ENCODE assay signal across 8 mouse cellular contexts in the genomic region with DNA sequence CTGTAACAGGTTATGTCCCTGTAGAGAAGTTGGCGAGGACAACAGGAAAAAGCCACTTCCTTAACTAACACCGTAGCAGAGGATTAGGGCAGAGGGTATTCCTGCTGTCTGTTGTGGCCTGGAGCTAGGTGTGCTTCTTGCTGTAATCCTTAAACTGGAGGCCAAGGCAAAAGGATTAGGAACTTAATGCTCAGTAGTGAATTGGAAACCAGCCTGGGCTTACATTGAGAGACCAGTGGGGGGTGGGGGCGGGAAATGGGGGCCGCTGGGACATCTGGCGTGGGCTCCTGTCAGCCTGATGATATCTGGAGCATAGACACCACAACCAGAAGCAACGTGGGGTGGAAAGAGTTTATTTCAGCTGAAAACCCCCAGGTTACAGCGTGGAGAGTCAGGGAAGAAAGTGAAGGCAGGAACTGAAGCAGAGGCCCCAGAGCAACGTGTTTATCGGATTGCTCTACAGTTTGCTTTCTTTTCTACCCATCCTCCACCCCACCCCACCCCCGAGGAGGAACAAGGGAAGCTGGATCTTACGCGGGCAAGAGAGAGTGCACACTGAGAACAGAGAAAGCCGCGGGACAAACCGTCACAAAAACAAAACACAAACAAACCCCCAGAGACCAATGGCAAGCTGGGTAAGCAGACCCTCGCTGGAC. TPM values are rescaled to one million over a fixed set of nuclear protein-coding genes. Genes with fewer than 3 reads are reported as not detected.
A peak's percentile ranks its signal among the peaks of the same experiment; 100 is the strongest.
DNase-seq lines count a peak whose midpoint lies in the region; ATAC-seq and TF ChIP-seq lines count a peak whose summit lies in the region.

No protein-coding gene starts in this region.

- H3K4me2 ChIP-seq in heart, embryonic 13.5 days = peak overlapping the region; percentile 69
- H3K4me2 ChIP-seq in hindbrain, embryonic 16.5 days (ENCODE audit: low read length) = peak overlapping the region; percentile 44
- peak overlapping the region; percentile 43 for H3K4me2 ChIP-seq in midbrain, embryonic 12.5 days (replicated peaks)

- H3K9ac ChIP-seq in heart, embryonic 13.5 days = peak overlapping the region; percentile 80
- H3K9ac ChIP-seq in hindbrain, embryonic 16.5 days (ENCODE audit: low read depth, low read length) = peak overlapping the region; percentile 38; the same call in 1 of the 2 replicates
- H3K9ac ChIP-seq in midbrain, embryonic 12.5 days (replicated peaks) = peak overlapping the region; percentile 55

- TF ChIP-seq CTCF in left cerebral cortex, adult 2 months (IDR thresholded peaks at IDR 0.05) = no peak

- peak overlapping the region; percentile 44 for H3K4me3 ChIP-seq in heart, embryonic 13.5 days
- H3K4me3 ChIP-seq in hindbrain, embryonic 16.5 days (ENCODE audit: low read length) = no peak overlapping the region
- H3K4me3 ChIP-seq in midbrain, embryonic 12.5 days = peak overlapping the region; percentile 20
- no peak overlapping the region for H3K4me3 ChIP-seq in left cerebral cortex, adult 2 months

- H3K4me1 ChIP-seq in heart, embryonic 13.5 days = peaks cover 13% of the 10 kb centered on the region
- H3K4me1 ChIP-seq in hindbrain, embryonic 16.5 days (ENCODE audit: control insufficient read depth, insufficient read depth, low read depth, low read length) = peaks cover 5% of the 10 kb centered on the region; the same call in 1 of the 2 replicates
- peaks cover 13% of the 10 kb centered on the region for H3K4me1 ChIP-seq in midbrain, embryonic 12.5 days

- H3K27ac ChIP-seq in heart, embryonic 13.5 days (replicated peaks) = peak overlapping the region; percentile 41; the same call in 1 of the 2 replicates
- H3K27ac ChIP-seq in hindbrain, embryonic 16.5 days (ENCODE audit: low read depth, low read length) = peak overlapping the region; percentile 44; the same call in 1 of the 2 replicates
- no peak overlapping the region for H3K27ac ChIP-seq in midbrain, embryonic 12.5 days (replicated peaks)
- H3K27ac ChIP-seq in left cerebral cortex, adult 2 months = no peak overlapping the region

- H3K27me3 ChIP-seq in heart, embryonic 13.5 days (replicated peaks) = no peaks in the 10 kb centered on the region
- H3K27me3 ChIP-seq in hindbrain, embryonic 16.5 days (replicated peaks; ENCODE audit: control insufficient read depth, insufficient read depth, low read length) = no peaks in the 10 kb centered on the region
- H3K27me3 ChIP-seq in midbrain, embryonic 12.5 days = no peaks in the 10 kb centered on the region; the same call in 1 of the 2 replicates

- H3K36me3 ChIP-seq in heart, embryonic 13.5 days = no peaks in the 10 kb centered on the region
- no peaks in the 10 kb centered on the region for H3K36me3 ChIP-seq in hindbrain, embryonic 16.5 days (ENCODE audit: control insufficient read depth, insufficient read depth, low read length)
- no peaks in the 10 kb centered on the region for H3K36me3 ChIP-seq in midbrain, embryonic 12.5 days

- H3K9me3 ChIP-seq in heart, embryonic 13.5 days = no peaks in the 10 kb centered on the region
- no peaks in the 10 kb centered on the region for H3K9me3 ChIP-seq in hindbrain, embryonic 16.5 days (ENCODE audit: control insufficient read depth, low read length)
- no peaks in the 10 kb centered on the region for H3K9me3 ChIP-seq in midbrain, embryonic 12.5 days

- intact Hi-C loops in left cerebral cortex, adult 2 months (cut with DNase I) = no loop called here

- no peak for DNase-seq in heart, postnatal 4 days
- peak; percentile 57 for DNase-seq in c-Kit-positive CD71-positive TER-119-negative erythroid progenitor cells, embryonic 14.5 days (ENCODE audit: low read depth)
- no peak for DNase-seq in adrenal gland, postnatal 25 days
- no peak for DNase-seq in left cerebral cortex, adult 2 months (ENCODE audit: extremely low spot score in 1 of 2, low spot score in 2 of 2)

- ATAC-seq in heart, embryonic 13.5 days (ENCODE audit: extremely low read depth, insufficient number of reproducible peaks, low FRiP score, low TSS enrichment) = no peak
- no peak for ATAC-seq in hindbrain, embryonic 16.5 days
- no peak for ATAC-seq in midbrain, embryonic 12.5 days (ENCODE audit: low FRiP score, low read depth)
- no peak for ATAC-seq in frontal cortex, adult (ENCODE audit: low TSS enrichment)

- WGBS in heart, embryonic 13.5 days = 6% methylated on average over 16 of the region's 16 CpGs
- 7% methylated on average over 16 of the region's 16 CpGs for WGBS in hindbrain, embryonic 16.5 days
- WGBS in midbrain, embryonic 12.5 days = 3% methylated on average over 16 of the region's 16 CpGs

RNA-seq across cellular contexts. Expression of gene Slc25a10, which starts 18.9 kb away (rescaled TPM):
- 42.9 and 43.2 TPM in 2 replicates for polyA plus RNA-seq in heart, embryonic 13.5 days (2015; fragmentation: Nextera tagmentation; extraction: Ambion mirVana)
- total RNA-seq in heart, postnatal 4 days (2021) = 10 to 100 TPM; 43.7 to 45.7 TPM
- 31.2 and 31.5 TPM in 2 replicates for polyA plus RNA-seq in hindbrain, embryonic 16.5 days (2015; fragmentation: Nextera tagmentation; extraction: Ambion mirVana)
- 37.7 and 38.8 TPM in 2 replicates for polyA plus RNA-seq in midbrain, embryonic 12.5 days (2016; fragmentation: Nextera tagmentation; extraction: Ambion mirVana)
- total RNA-seq in adrenal gland, postnatal 25 days (2021) = 102 and 151 TPM in 2 replicates
- total RNA-seq in left cerebral cortex, adult 2 months (2021) = 10 to 100 TPM; 17.7 to 21.3 TPM

RNA-seq across cellular contexts. Expression of gene Gcgr, which starts 20.0 kb away (rescaled TPM):
- polyA plus RNA-seq in heart, embryonic 13.5 days (2015; fragmentation: Nextera tagmentation; extraction: Ambion mirVana) = 2.1 and 2.4 TPM in 2 replicates
- total RNA-seq in heart, postnatal 4 days (2021) = 1 to 10 TPM; 1.7 to 1.8 TPM
- polyA plus RNA-seq in hindbrain, embryonic 16.5 days (2015; fragmentation: Nextera tagmentation; extraction: Ambion mirVana) = 0.92 and 1.0 TPM in 2 replicates
- 0.18 and 0.29 TPM in 2 replicates for polyA plus RNA-seq in midbrain, embryonic 12.5 days (2016; fragmentation: Nextera tagmentation; extraction: Ambion mirVana)
- total RNA-seq in adrenal gland, postnatal 25 days (2021) = 1.0 and 3.5 TPM in 2 replicates
- total RNA-seq in left cerebral cortex, adult 2 months (2021) = not detected

RNA-seq across cellular contexts. Expression of gene Mrpl12, which starts 26.1 kb away (rescaled TPM):
- 212 and 228 TPM in 2 replicates for polyA plus RNA-seq in heart, embryonic 13.5 days (2015; fragmentation: Nextera tagmentation; extraction: Ambion mirVana)
- 100 to 1,000 TPM; 229 to 250 TPM for total RNA-seq in heart, postnatal 4 days (2021)
- polyA plus RNA-seq in hindbrain, embryonic 16.5 days (2015; fragmentation: Nextera tagmentation; extraction: Ambion mirVana) = 135 and 137 TPM in 2 replicates
- polyA plus RNA-seq in midbrain, embryonic 12.5 days (2016; fragmentation: Nextera tagmentation; extraction: Ambion mirVana) = 112 and 118 TPM in 2 replicates
- 96.3 and 104 TPM in 2 replicates for total RNA-seq in adrenal gland, postnatal 25 days (2021)
- total RNA-seq in left cerebral cortex, adult 2 months (2021) = 10 to 100 TPM; 66.1 to 68.3 TPM

RNA-seq across cellular contexts. Expression of gene Mcrip1, which starts 39.0 kb away (rescaled TPM):
- 134 and 140 TPM in 2 replicates for polyA plus RNA-seq in heart, embryonic 13.5 days (2015; fragmentation: Nextera tagmentation; extraction: Ambion mirVana)
- 10 to 100 TPM; 76.5 to 82.6 TPM for total RNA-seq in heart, postnatal 4 days (2021)
- polyA plus RNA-seq in hindbrain, embryonic 16.5 days (2015; fragmentation: Nextera tagmentation; extraction: Ambion mirVana) = 243 and 245 TPM in 2 replicates
- 212 and 232 TPM in 2 replicates for polyA plus RNA-seq in midbrain, embryonic 12.5 days (2016; fragmentation: Nextera tagmentation; extraction: Ambion mirVana)
- total RNA-seq in adrenal gland, postnatal 25 days (2021) = 67.5 and 75.4 TPM in 2 replicates
- total RNA-seq in left cerebral cortex, adult 2 months (2021) = 10 to 100 TPM; 68.3 to 83.2 TPM

RNA-seq across cellular contexts. Expression of gene Ppp1r27, which starts 40.4 kb away (rescaled TPM):
- not detected in 2 replicates for polyA plus RNA-seq in heart, embryonic 13.5 days (2015; fragmentation: Nextera tagmentation; extraction: Ambion mirVana)
- total RNA-seq in heart, postnatal 4 days (2021) = under 1 TPM in 1 of 2 experiments, not detected in 1; 0.83 TPM
- 0.64 TPM in 1 of 2 replicates, not detected in the other for polyA plus RNA-seq in hindbrain, embryonic 16.5 days (2015; fragmentation: Nextera tagmentation; extraction: Ambion mirVana)
- polyA plus RNA-seq in midbrain, embryonic 12.5 days (2016; fragmentation: Nextera tagmentation; extraction: Ambion mirVana) = not detected in 2 replicates
- total RNA-seq in adrenal gland, postnatal 25 days (2021) = 1.4 TPM in 1 of 2 replicates, not detected in the other
- not detected for total RNA-seq in left cerebral cortex, adult 2 months (2021)

Comparison
In these comparisons a context has a peak if more than half of its experiments do, and no peak if none do; other contexts are left out.
1. H3K27ac ChIP-seq: peak in heart, embryonic 13.5 days (single experiment) and hindbrain, embryonic 16.5 days (single experiment); none in midbrain, embryonic 12.5 days (single experiment) and left cerebral cortex, adult 2 months (single experiment).
2. H3K4me3 ChIP-seq: peak in heart, embryonic 13.5 days (single experiment) and midbrain, embryonic 12.5 days (single experiment); none in hindbrain, embryonic 16.5 days (single experiment) and left cerebral cortex, adult 2 months (single experiment).
3. Peak in every context shown above with its lines, with median percentiles within 50 percentile points of each other: H3K4me2 ChIP-seq and H3K9ac ChIP-seq.